Mouse (Mus musculus) adrenal gland, postnatal 4 days (tissue): Measurements from ENCODE around the gene Hs3st4. TPM values are rescaled to one million over a fixed set of nuclear protein-coding genes. Genes with fewer than 3 reads are reported as not detected.

Experiments
- DNase-seq, 2 experiments: peaks; one replicate each; pipeline ENCODE4 v3.0.0; 2021 to 2022; ENCODE audit warnings: low spot score in 2 of 2, mixed read lengths in 2 of 2
- long read RNA-seq, 2 experiments: library from polyadenylated mRNA; stranded (forward); transcript quantifications; one replicate each; pipeline ENCODE4 v2.0.0; 2021
- total RNA-seq, 2 experiments: library from RNA; stranded (reverse); gene quantifications; 2 replicates each; pipeline ENCODE4 v1.2.3; 2021

The Hs3st4 gene
- total RNA-seq: under 1 TPM; 0.14 to 0.51 TPM
- long read RNA-seq, experiment 1: 0 reads
- long read RNA-seq, experiment 2: 0 reads

DNA sequence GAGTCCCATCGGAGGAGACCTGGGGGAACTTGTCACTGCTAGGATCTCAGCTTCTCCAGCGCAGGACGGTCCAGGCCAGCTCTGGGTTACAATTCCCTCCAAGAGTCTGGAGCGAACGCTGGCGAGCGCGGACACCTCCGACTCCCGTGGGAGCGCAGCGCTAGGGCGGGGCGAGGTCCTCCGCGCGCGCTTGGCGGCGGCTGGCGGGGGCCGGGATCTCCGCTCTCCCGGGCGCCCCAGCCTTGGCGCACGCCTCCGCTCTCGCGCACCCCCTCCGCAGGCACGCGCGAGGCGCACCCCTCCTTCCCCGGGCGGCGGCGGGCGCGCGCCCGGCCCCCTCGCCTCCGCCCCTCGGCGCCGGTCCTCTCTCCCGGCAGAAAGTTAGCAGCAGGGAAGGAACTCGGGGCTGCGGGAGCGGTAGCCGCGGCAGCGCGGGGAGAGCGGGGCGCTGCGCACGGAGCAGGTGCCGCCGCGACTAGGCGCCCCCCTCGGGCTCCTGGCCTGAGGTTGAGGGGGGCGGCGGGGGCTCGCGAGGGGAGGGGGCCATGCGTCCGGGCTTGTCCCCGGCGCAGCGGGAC, at the start of gene Hs3st4:
Hs3st4 (plus strand) TSS at position 409 of the 578 bp plus-strand sequence.
- no peak for DNase-seq

DNA sequence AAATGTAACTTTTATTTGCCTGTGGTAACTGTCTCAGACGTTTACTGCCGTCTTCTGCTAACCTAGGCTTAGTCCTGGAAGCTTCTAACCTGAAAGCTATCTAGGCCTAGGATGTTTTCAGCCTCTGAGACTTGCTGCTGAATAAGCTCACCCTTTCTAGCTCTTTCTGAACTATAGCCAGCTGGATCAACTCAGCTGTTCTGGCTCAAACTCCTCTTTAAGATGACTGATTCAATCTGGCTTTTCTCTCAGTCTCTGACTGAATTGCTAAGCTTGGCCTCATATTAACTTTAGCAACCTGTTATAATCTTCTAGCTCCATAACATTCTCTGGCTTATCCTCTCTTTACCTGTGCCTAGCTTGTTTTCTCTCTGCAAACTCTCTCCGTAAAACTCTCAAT, 35.8 kb upstream of the Hs3st4 start:
- DNase-seq: no peak

DNA sequence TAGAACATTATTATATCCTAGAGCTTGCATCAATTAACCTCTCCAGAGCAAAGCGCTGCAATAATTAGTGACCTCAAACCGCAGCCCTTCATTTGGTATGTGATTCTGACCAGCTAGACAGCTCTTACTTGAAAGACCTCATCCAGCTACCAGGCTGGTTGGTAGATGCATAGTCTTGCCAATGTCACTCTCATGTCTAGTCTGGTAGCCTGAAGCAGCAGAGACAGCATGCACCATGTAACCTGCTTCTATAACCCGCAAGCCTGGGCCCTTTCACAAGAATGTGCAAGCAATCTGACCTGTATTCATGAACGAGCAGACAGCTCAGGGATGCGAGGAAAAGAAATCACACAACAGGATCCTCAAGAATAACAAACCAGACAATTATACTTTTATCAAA, 19.6 kb upstream of the Hs3st4 start:
- DNase-seq: no peak

DNA sequence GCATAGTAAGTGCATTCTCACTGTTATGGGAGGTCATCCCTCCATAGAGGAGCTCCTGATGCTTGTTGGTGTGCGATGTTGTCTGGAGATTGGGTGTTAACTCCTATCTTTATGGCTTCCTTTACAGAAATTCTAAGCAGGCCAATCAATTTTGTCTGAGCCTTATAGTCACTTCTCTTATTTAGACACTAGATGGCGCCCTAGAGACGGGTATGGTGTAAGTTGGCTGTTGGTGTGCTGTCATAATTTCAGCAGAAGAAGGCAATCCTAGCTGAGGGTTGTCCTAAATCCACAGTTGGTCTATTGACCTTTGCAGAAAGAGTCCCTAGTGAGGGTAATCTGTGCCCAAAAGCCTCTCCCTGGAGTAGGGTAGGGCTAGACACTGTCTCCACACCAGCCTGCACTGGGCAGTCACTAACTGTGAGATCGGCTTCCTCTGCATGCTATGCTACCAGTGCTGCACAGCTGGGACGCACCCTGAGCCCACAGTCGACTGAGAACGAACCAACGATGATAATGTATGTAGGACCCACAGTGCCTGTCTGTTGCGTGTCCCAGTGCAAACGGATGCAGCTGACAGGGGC, 18.0 kb upstream of the Hs3st4 start:
- no peak for DNase-seq

DNA sequence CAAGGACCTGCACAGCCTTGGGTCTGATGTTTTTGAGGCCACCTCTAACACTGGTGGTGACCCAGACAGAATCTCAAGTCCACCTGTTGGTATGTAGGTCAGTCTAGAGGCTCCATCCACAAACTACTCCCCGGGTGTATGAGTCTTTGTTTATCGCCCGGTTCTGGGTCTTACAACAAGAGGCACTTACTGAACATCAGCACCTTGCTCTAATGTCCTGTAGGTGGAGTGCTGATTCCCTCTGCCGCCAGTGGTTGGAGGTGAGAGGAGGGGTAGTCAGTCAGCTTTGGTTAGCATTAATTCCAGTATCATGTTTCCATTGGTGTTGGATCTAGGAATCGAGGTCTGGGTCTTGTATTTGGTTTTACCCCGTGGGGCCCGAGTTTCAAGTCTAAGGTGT, 17.2 kb upstream of the Hs3st4 start:
- no peak for DNase-seq

DNA sequence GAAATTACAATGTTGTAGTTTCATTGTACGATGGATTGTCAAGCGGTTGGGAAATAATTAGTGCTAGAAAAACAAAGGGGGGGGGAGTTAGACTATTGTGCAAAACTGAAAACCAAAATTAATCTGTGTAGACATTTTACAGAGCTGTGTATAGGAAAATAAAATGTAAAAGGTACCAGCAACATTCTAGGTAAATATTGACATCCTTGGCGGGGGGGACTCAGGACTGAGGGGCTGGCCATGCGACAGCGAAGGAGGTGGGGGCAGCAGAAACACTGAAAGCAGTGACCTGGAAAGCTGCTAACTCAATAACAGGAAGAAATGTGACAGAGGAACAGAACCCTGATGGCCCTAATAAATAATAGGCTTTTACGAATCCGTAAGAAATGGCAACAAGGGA, 7.2 kb upstream of the Hs3st4 start:
- DNase-seq: no peak

DNA sequence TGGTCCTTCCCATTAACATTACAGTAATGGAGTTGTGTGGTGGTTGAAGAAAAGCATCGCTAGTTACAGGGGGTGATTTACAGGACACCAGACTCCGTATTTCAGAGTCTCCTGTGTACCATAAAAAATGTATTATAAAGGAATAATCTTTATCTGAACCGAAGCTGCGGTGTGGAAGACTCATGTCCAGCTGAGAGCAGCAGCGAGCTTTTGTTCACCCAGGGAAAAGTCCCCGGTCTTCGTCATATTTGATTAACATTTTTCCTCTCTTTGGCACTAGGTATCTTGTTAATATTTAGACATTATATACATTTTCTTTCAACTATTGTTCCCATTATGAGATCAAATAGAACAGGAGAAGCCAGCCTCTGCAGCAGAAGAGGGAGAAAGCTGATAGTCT, 1.2 kb upstream of the Hs3st4 start:
- DNase-seq: no peak

DNA sequence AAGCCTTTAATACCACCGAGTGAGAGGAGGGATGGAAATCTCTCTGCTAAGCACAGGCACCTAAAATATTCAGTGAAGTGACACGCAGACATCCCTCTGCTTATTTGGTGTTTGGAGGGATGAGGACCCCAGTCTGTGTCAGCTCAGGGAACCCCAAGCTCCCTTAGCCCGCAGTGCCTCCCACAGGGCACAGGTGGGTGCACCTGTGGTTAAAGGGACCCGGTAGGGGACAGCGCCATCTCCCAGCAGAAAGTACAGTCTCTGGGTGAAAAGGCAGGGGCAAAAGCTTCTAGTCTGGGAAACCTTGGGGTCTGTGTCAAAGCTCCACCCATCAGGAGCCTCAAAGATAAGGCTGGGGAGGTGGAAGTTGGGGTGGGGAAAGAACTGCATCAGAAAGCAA, 659 bp upstream of the Hs3st4 start:
- DNase-seq: no peak

DNA sequence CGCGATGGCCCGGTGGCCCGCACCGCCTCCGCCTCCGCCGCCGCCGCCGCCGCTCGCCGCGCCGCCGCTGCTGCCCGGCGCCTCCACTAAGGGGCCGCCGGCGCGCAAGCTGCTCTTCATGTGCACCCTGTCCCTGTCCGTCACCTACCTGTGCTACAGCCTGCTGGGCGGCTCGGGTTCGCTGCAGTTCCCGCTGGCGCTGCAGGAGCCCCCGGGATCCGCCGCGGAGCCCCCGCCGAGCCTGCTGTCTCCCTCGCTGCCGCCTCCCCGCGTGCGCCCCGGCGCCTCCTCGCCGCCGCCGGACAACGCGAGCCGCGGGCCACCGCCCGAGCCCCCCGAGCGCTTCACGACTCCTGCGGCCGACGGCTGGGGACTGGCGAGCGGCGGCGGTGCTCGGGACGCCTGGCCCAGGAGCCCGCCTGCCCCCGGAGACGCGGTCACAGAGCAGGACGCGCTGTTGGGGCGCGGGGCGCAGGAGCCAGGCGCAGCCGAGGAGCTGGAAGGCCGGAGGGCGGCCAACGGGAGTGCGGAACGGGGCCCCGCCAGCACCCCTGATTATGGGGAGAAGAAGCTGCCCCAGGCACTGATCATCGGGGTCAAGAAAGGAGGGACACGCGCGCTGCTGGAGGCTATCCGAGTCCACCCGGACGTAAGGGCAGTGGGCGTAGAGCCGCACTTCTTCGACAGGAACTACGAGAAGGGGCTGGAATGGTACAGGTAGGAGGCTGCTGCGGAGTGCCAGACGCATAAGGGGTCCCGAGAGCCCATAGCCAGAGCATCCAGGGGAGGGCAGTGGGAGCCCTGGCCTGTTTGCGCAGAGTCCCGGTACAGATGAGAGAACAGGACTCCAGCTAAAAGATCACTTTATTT, 743 bp downstream of the Hs3st4 start:
- no peak for DNase-seq

DNA sequence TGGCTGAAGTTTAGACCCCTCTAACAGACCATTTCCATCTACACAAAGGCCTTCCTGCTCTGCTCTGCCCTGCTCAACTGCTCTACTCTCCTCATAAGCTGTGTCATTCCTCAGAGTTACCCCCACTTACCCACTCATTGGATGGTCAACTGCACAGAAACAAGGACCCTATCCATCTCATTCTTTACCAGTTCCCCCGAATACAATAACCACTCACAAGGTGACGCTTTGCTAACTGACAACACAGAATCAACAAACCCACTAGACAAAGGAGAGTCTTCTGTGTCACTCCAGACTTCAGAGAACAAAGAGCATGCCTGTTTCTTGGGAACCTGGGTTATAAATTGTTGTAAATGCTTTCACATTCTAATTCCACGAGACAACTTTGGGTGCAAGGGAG, 9.5 kb downstream of the Hs3st4 start:
- DNase-seq: no peak

DNA sequence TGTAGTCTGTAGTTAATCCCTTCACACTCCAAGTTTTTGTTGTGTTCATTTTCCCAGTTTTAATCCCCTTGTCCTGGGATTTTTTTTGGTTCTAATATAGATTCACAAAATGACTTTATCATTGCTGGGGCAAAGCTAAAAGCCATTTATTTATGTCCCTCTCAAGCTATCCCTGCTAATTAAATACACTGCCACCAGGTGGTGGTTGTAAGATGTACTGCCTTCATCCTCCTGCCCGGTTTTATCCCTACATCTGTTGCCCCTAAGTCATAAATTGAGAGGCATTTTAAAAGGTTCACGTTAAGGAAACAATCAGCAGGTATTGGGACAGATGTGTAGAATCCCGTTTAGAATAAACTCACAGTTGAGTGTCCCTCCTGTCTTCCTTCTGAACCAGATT, 14.6 kb downstream of the Hs3st4 start:
- no peak for DNase-seq

DNA sequence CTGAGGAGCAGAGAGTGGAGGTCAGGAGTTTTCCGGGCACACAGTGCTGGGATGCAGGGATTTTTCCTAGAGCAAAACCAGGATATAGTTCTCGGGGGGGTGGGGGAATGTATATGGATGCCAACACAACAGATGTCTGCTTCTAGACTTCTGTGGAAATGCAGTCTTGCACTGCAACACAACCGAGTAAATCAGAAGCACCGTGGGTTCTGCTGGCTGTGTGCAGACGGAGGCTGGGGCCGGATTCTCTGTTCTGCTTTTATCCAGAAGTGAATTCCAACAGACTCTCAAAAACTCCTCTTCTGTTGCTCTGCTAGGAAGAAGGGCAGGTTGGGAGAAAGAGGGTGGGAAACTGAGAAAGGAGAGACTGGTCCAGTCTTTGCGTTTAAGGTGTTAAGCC, 15.9 kb downstream of the Hs3st4 start:
- DNase-seq: no peak

DNA sequence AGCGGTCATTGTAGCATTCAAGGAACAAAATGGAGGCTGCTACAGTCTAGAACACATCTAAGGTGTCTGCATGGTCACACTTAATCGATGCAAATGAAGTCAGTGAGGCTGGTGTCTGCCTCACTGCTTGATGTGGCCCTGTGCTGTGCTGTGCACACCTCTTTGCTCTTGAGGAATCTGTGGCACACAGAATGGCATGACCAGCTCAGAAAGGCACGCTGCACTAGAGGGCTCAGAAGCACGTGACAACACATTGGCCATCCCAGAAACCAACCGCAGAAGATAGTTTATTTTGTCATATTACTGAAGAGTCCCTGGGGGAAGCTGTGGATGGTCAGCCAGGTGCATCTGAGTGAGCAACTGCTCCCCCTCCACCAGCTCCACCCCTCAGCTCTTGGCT, 44.2 kb downstream of the Hs3st4 start:
- DNase-seq: no peak

DNA sequence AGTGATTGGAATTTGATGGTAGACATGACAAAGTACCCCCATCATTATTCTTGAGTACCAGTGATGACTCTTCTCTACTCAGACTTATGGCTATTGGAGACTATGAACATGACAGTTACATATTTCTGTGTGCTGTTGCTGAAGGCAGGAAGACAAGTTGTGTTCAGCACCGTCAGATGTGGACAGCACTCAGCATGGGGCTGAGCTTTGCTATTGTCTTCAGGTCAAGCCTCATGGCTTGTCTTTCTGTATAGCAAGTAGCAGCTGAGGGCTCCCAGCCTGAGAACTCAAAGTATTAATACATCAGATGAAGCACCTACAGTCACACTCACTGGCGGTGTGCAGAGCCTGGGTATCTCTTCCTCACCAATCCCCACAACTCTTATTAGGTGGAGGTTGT, 49.6 kb downstream of the Hs3st4 start:
- DNase-seq: no peak

DNA sequence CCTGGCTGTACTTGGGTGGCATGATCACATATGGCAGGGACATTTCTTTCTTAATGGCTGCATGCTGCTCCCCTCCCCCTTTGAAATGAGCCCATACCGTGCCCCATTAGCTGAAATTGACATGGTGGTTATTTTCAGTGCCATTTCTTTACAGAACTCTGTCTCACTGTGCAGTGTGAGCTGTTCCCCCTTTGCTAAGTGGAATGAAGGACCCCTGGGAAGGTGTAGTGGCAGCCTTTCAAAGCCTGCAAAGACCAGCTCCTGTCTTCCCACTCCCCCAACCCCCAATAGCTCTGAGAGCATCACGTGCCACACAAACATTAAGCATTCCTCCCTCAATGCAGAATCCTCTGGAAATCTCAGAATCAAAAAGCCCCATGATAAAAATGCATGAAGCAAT, 50.7 kb downstream of the Hs3st4 start:
- DNase-seq: no peak

DNA sequence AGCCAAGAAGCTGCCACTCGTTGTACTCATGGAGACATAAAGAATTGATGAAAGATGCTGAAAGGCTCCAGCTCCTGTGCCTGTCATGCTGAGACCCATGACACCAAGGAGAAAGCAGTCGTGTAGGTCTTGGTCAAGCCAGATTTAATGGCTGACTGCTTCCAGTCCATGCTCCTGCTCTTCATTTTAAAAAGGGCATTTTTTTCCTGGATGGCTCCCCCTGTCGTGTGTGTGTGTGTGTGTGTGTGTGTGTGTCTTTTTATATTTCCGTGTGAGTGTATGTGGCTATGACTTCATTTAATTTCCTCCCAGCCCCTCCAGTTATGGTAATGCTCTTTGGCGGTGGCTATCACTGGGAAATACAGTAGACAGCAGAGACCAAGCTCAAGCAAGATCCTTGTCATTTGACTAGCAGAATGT, 54.6 kb downstream of the Hs3st4 start:
- no peak for DNase-seq

DNA sequence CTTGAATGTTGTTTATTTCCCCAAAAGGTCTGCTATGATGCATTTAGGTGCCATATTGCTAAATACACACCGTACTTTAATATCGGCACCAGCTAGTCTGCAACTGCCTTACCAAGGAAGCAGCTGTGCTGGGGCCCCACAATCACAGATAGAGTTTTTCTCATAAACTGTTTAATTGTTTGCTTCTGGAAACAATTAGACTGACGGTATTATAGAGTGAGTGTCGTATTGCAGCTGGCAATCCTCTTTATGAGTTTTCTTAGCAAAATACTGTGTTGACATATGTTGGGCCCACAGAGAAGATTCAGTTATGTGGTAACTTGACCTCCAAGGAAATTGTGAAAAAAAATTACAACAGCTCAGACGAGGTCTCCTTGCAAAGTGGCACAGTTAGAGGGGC, 56.5 kb downstream of the Hs3st4 start:
- DNase-seq: no peak

DNA sequence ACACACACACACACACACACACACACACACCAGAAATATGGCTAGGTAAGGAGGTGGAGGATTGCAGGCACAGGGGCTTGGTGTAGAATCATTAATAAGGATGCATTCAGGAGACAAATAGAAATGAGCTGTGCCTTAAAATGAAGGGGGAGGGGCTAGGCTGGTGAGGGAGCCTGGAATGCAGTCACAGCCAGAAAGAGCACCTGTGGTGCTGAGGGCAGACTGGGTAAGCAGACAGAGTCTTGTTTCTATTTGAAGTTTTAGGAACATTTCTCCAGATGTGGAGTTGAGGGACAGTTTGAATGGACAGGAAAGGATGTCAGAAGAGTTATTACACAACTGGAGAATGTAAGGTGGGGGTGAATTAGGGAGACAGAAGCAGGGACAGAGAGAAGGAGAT, 64.7 kb downstream of the Hs3st4 start:
- no peak for DNase-seq

DNA sequence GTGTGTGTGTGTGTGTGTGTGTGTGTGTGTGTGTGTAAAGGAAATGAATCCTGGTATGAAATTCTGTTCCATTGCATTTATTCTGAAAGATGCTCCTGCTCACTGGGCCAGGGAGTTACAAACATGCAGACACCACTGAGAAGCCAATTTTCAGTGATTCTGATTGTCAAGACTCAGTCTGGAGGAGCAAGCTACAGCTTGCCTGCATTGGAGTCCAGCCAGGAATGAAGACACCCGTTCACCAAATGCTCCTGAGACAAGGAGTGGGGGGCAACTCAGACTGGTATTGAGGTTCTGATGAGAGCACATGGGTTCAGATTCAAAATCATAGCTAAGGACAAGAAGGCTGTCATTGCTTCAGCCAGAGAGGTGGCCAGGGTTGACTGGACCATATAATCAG, 66.3 kb downstream of the Hs3st4 start:
- no peak for DNase-seq

DNA sequence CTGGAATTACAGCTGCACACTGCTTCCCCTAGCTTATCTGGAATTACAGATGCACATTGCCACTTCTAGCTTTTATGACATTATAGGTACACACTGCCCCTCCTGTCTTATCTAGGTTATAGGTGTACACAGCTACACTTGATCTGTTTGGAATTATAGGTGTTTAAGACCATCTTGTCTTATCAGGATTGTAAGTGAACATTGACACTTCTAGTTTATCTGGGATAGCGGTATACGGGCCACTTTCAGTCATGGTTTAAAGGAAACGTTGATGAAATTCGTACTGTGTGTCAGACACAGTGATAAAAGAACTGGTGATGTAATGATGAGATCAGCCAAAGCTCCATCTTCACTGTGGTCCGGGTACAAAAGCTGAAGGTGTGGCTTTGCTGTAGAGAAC, 67.8 kb downstream of the Hs3st4 start:
- DNase-seq: no peak

DNA sequence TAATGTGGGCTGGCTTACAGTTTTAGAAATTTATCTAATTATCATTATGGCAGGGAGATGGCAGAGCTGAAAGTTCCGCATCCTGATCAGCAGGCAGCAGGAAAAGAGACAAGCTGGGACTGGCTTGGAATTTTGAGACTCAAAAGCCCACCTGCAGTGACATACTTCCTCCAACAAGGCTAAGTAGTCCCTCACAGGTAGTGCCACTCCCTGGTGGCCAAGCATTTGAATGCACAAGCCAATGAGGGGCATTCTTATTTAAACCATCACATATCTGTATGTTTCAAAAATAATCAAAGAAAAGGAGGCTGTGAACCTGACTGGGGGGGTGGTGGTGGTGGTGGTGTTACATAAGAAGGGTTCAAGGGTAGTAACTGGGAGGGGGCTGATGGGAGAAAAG, 101.1 kb downstream of the Hs3st4 start:
- no peak for DNase-seq

DNA sequence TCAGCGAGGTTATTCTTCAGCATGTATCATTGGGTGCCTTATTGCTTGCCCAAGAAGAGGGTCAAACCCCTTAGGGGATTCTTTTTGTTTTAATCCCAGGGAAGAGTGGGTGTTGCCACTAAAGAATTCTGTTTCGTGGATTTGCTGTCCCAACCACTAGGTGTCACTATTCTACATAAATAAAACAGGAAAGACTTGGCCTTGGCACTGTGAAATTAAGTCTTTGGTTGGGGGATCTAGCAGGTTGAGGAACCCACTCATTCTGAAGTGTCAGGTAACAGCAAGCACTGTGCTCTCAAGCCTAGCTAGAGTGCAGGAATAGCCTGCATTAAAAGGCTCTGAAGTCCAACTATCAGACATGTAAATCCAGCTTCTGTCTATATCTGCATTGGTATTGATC, 146.3 kb downstream of the Hs3st4 start:
- no peak for DNase-seq

DNA sequence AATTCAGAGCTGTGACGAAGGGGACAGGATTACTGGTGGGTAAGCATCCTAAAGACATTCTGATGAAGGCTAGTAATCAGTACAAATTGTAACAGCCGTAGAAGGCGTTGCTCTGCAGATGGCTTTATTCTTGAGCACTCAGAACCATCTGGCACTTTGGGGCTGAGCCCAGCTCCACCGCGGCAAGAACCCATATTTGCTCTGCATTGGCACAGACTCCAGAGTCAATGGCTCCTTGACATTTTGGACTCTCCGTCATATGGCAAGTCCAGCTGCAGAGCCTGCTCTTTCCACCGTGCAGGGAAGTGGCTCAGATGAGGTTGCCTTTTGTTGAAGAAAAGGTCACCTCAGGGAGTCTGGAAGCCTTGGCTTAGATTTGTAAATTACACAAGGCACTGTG, 148.6 kb downstream of the Hs3st4 start:
- no peak for DNase-seq
